12 mouse cellular contexts compared by ENCODE assay signal in genomic region chr1:181258616-181259015, GRCm38 (mm10). TPM values are rescaled to one million over a fixed set of nuclear protein-coding genes. Genes with fewer than 3 reads are reported as not detected.
DNase-seq lines count a peak whose midpoint lies in the region; ATAC-seq and TF ChIP-seq lines count a peak whose summit lies in the region.
"Had no signal": no experiment of that assay in that cellular context is flagged by ENCODE, and none has a peak within 500 bp of the region (broad histone marks: within the 10 kb centered on the region; RNA-seq: fewer than 3 reads in every experiment).

No protein-coding gene starts in this region.

- WGBS in kidney, adult 2 months, result 64% methylated on average over 5 of the region's 5 CpGs
- 84% methylated on average over 5 of the region's 5 CpGs for WGBS in liver, embryonic 11.5 days
- WGBS in stomach, embryonic 16.5 days, result 78% methylated on average over 5 of the region's 5 CpGs
- WGBS in hindbrain, postnatal 0 days, result 83% methylated on average over 5 of the region's 5 CpGs

- ATAC-seq in liver, embryonic 11.5 days (replicated peaks; ENCODE audit: low FRiP score), result no peak
- no peak for ATAC-seq in stomach, embryonic 16.5 days (ENCODE audit: insufficient read depth, low FRiP score)
- no peak for ATAC-seq in hindbrain, postnatal 0 days

- no peak overlapping the region for H3K27ac ChIP-seq in kidney, adult 2 months (ENCODE audit: insufficient read depth, low read depth, low read length)
- peak overlapping the region; percentile 92 for H3K27ac ChIP-seq in bone marrow macrophage, adult 2 months (ENCODE audit: insufficient read depth, low read depth, low read length)
- H3K27ac ChIP-seq in liver, embryonic 11.5 days (ENCODE audit: low read depth, low read length), result peak overlapping the region; percentile 99
- H3K27ac ChIP-seq in stomach, embryonic 16.5 days (ENCODE audit: low read length), result peak overlapping the region; percentile 96; the same call in 1 of the 2 replicates
- no peak overlapping the region for H3K27ac ChIP-seq in hindbrain, postnatal 0 days
- H3K27ac ChIP-seq: limb, embryonic 15.5 days; neural tube, embryonic 15.5 days had no signal

- no peaks in the 10 kb centered on the region for H3K9me3 ChIP-seq in liver, embryonic 11.5 days (ENCODE audit: control insufficient read depth, low read length)
- H3K9me3 ChIP-seq in stomach, embryonic 16.5 days (replicated peaks; ENCODE audit: control insufficient read depth, low read length), result no peaks in the 10 kb centered on the region
- no peaks in the 10 kb centered on the region for H3K9me3 ChIP-seq in hindbrain, postnatal 0 days (ENCODE audit: low read length)
- H3K9me3 ChIP-seq: limb, embryonic 15.5 days; neural tube, embryonic 15.5 days had no signal

- no peak overlapping the region for H3K4me3 ChIP-seq in kidney, adult 2 months (ENCODE audit: insufficient read depth, low read depth, low read length)
- H3K4me3 ChIP-seq in bone marrow macrophage, adult 2 months (ENCODE audit: insufficient read depth, low read length), result no peak overlapping the region
- no peak overlapping the region for H3K4me3 ChIP-seq in liver, embryonic 11.5 days (ENCODE audit: low read depth, low read length)
- H3K4me3 ChIP-seq in stomach, embryonic 16.5 days (replicated peaks; ENCODE audit: low read length), result no peak overlapping the region
- no peak overlapping the region for H3K4me3 ChIP-seq in hindbrain, postnatal 0 days (ENCODE audit: low read length)
- H3K4me3 ChIP-seq: limb, embryonic 15.5 days; neural tube, embryonic 15.5 days had no signal

- H3K36me3 ChIP-seq in kidney, adult 2 months (ENCODE audit: control insufficient read depth, insufficient read depth, low read length), result no peaks in the 10 kb centered on the region
- no peaks in the 10 kb centered on the region for H3K36me3 ChIP-seq in liver, embryonic 11.5 days (ENCODE audit: control insufficient read depth, insufficient read depth, low read length)
- H3K36me3 ChIP-seq in stomach, embryonic 16.5 days (ENCODE audit: control insufficient read depth, insufficient read depth, low read length), result no peaks in the 10 kb centered on the region
- no peaks in the 10 kb centered on the region for H3K36me3 ChIP-seq in hindbrain, postnatal 0 days (ENCODE audit: insufficient read depth, low read length)
- H3K36me3 ChIP-seq: limb, embryonic 15.5 days; neural tube, embryonic 15.5 days had no signal

- H3K4me1 ChIP-seq in kidney, adult 2 months (ENCODE audit: control insufficient read depth, insufficient read depth, low read length), result peaks cover 27% of the 10 kb centered on the region; the same call in 1 of the 2 replicates
- peaks cover 40% of the 10 kb centered on the region for H3K4me1 ChIP-seq in bone marrow macrophage, adult 2 months (ENCODE audit: control insufficient read depth, insufficient read depth, low read length)
- H3K4me1 ChIP-seq in liver, embryonic 11.5 days (replicated peaks; ENCODE audit: control insufficient read depth, insufficient read depth, low read length), result peaks cover 71% of the 10 kb centered on the region
- peaks cover 35% of the 10 kb centered on the region for H3K4me1 ChIP-seq in stomach, embryonic 16.5 days (ENCODE audit: control insufficient read depth, insufficient read depth, low read length)
- peaks cover 16% of the 10 kb centered on the region for H3K4me1 ChIP-seq in hindbrain, postnatal 0 days (ENCODE audit: insufficient read depth, low read length)

- TF ChIP-seq CTCF in kidney, adult 2 months (conservative IDR thresholded peaks at IDR 0.05; ENCODE audit: insufficient read depth, insufficient read length, low read depth, low read length), result no peak
- no peak for TF ChIP-seq CTCF in bone marrow macrophage, adult 2 months (IDR thresholded peaks at IDR 0.05; ENCODE audit: low read depth, low read length)
- TF ChIP-seq CTCF in hindbrain, postnatal 0 days (IDR thresholded peaks at IDR 0.05; ENCODE audit: low read depth), result no peak

- no peak overlapping the region for H3K9ac ChIP-seq in liver, embryonic 11.5 days (ENCODE audit: low read depth, low read length)
- no peak overlapping the region for H3K9ac ChIP-seq in stomach, embryonic 16.5 days (ENCODE audit: low read length)
- H3K9ac ChIP-seq in hindbrain, postnatal 0 days (replicated peaks; ENCODE audit: low read length), result no peak overlapping the region
- H3K9ac ChIP-seq: limb, embryonic 15.5 days; neural tube, embryonic 15.5 days had no signal

- no peaks in the 10 kb centered on the region for H3K27me3 ChIP-seq in kidney, adult 2 months (replicated peaks; ENCODE audit: control insufficient read depth, insufficient read depth, low read length)
- H3K27me3 ChIP-seq in liver, embryonic 11.5 days (replicated peaks; ENCODE audit: control insufficient read depth, insufficient read depth, low read length), result no peaks in the 10 kb centered on the region
- no peaks in the 10 kb centered on the region for H3K27me3 ChIP-seq in stomach, embryonic 16.5 days (ENCODE audit: control insufficient read depth, insufficient read depth, low read length)
- no peaks in the 10 kb centered on the region for H3K27me3 ChIP-seq in hindbrain, postnatal 0 days (ENCODE audit: insufficient read depth, low read length)

- DNase-seq in kidney, adult 2 months, result peak; percentile 32
- DNase-seq in kidney, postnatal 25 days, result no peak
- no peak for DNase-seq in liver, embryonic 11.5 days (ENCODE audit: low spot score)
- DNase-seq in layer of hippocampus, adult 8-10 months (ENCODE audit: low spot score in 2 of 2), result no peak
- DNase-seq in hindbrain, postnatal 0 days (ENCODE audit: low spot score), result no peak
- DNase-seq: adrenal gland, adult 2 months; cerebellum, postnatal 10 days; gastrocnemius, postnatal 25 days had no signal

- H3K4me2 ChIP-seq in liver, embryonic 11.5 days, result peak overlapping the region; percentile 30; the same call in 1 of the 2 replicates
- H3K4me2 ChIP-seq in stomach, embryonic 16.5 days (ENCODE audit: low read depth, low read length), result no peak overlapping the region
- no peak overlapping the region for H3K4me2 ChIP-seq in hindbrain, postnatal 0 days (ENCODE audit: low read depth, low read length)
- H3K4me2 ChIP-seq: limb, embryonic 15.5 days; neural tube, embryonic 15.5 days had no signal

- TF ChIP-seq POLR2A in kidney, adult 2 months (IDR thresholded peaks at IDR 0.05; ENCODE audit: low read depth, low read length), result no peak
- no peak for TF ChIP-seq POLR2A in bone marrow macrophage, adult 2 months (IDR thresholded peaks at IDR 0.05; ENCODE audit: borderline replicate concordance, low read depth, low read length)

RNA-seq across cellular contexts. Expression of gene Wdr26, which starts 46.8 kb away (rescaled TPM):
- 28.5 and 32.1 TPM in 2 replicates for polyA plus RNA-seq in kidney, adult 2 months (2012; rRNA removed)
- polyA plus RNA-seq in bone marrow macrophage, adult 2 months (2012; ENCODE audit: insufficient read depth, insufficient read length, missing spikeins), result 226 and 227 TPM in 2 replicates
- polyA plus RNA-seq in liver, embryonic 11.5 days (2014; fragmentation: Nextera tagmentation; extraction: Ambion mirVana), result 33.8 and 40.0 TPM in 2 replicates
- 24.7 and 25.9 TPM in 2 replicates for polyA plus RNA-seq in stomach, embryonic 16.5 days (2015; fragmentation: Nextera tagmentation; extraction: Ambion mirVana)
- 100 to 1,000 TPM; 109 to 123 (median 113) TPM for total RNA-seq in layer of hippocampus, adult 8-10 months (2022)
- 40.1 and 47.0 TPM in 2 replicates for total RNA-seq in hindbrain, postnatal 0 days (2014; rRNA removed)
- 45.3 and 47.4 TPM in 2 replicates for polyA plus RNA-seq in hindbrain, postnatal 0 days (2015; fragmentation: Nextera tagmentation; extraction: Ambion mirVana)

Comparison
In these comparisons a context has a peak if more than half of its experiments do, and no peak if none do; other contexts are left out.
1. H3K27ac ChIP-seq: peak in bone marrow macrophage, adult 2 months (single experiment), liver, embryonic 11.5 days (single experiment) and stomach, embryonic 16.5 days (single experiment); none in kidney, adult 2 months (single experiment) and hindbrain, postnatal 0 days (single experiment).